Mouse (Mus musculus) ES-E14 (cell line): Measurements from ENCODE around the gene Cdc42.

Experiments used
- HCFC1 ChIP-seq: IDR thresholded peaks from 2 replicates; pipeline ENCODE4 v1.6.1; 2012; ENCODE audit warnings: low read length, inconsistent platforms, borderline replicate concordance; ENCODE audit not compliant: insufficient read depth
- ZC3H11A ChIP-seq: IDR thresholded peaks from 2 replicates; pipeline ENCODE4 v1.6.1; 2012; ENCODE audit warnings: low read depth, mild to moderate bottlenecking, inconsistent platforms, low read length, borderline replicate concordance

DNA sequence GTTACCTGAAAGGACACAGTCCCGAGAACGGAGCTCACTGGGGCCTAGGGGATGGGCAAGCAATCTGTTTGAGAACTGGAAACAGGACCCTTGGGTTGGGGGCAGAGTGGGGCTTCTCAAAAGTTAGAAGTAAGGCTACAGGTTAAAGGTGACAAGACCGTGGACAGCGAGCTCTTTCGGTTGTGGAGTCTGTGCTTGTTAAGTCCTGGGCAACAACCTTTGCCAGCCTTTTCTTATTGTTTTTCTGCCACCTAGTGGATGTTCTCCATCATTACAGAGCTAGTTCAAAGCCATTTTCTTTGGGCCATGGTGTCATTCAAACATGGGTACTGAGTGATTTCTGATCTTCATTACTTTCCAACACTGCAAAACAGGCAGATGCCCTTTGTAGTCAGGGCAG lies 49.1 kb downstream of the Cdc42 start:
- 0 out of 2 replicates have a peak, but pooled peaks have one; percentile 24 for TF ChIP-seq ZC3H11A
- no peak for TF ChIP-seq HCFC1
